Mouse (Mus musculus): ENCODE results near the gene Sgo1. TPM values are rescaled to one million over a fixed set of nuclear protein-coding genes. Genes with fewer than 3 reads are reported as not detected.

Sgo1 gene
- 1 to 10 TPM; 4.5 to 6.4 TPM for polyA plus RNA-seq (2017; shearing (Covaris generic))

GRCm38 (mm10) chr17:53688877-53689802, at the start of gene Sgo1:
Sgo1 (minus strand) TSS chr17:53689333.

Other genes with a start within 250 kb of the Sgo1 start
- gene Efhb, start 226.0 kb downstream of the Sgo1 start, polyA plus RNA-seq (2017; shearing (Covaris generic)), result under 1 TPM; 0.06 to 0.08 TPM
- 100 to 1,000 TPM in 1 of 2 experiments, 10 to 100 TPM in 1; 96.9 to 124 TPM for gene Rab5a, start 210.1 kb downstream of the Sgo1 start, polyA plus RNA-seq (2017; shearing (Covaris generic))
- 1 to 10 TPM in 1 of 2 experiments, under 1 TPM in 1; 0.24 to 1.1 TPM for gene Pp2d1, start 149.9 kb downstream of the Sgo1 start, polyA plus RNA-seq (2017; shearing (Covaris generic))
- gene Kat2b, start 122.5 kb downstream of the Sgo1 start, polyA plus RNA-seq (2017; shearing (Covaris generic)), result 10 to 100 TPM; 32.7 to 55.7 TPM
- gene Sult1c2, start 157.0 kb upstream of the Sgo1 start, polyA plus RNA-seq (2017; shearing (Covaris generic)), result not detected

All from activated CD4-positive, CD25-positive, alpha-beta regulatory T cell (primary cell).